Mouse (Mus musculus): ENCODE data around the gene Xylt1.

- no peak for TF ChIP-seq POLR2A (IDR thresholded peaks at IDR 0.05; ENCODE audit: borderline replicate concordance, insufficient read depth, low read length)
- TF ChIP-seq CTCF (IDR thresholded peaks at IDR 0.05; ENCODE audit: borderline replicate concordance, insufficient read depth, low read depth, low read length): no peak
These were observed 68.8 kb downstream of the Xylt1 start for GRCm38 (mm10) chr7:117449605-117450004.
